ENCODE assay signal across 21 mouse cellular contexts in the genomic region with DNA sequence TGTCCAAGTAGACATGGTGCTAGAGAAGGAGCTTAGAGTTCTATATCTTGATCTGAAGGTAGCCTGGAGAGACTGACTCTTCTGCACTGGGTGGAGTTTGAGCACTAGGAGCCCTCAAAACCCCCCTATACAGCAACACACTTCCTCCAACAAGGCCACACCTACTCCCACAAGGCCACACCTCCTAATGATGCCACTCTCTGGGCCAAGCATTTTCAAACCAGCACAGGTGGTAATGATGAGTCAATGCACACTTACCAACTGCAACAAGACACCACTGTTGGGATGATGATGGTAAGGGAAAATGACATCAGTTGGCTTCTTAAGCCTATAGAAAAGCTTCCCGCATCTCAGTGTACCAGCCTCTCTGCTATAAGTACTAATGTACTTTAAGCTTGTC.
DNase-seq lines count a peak whose midpoint lies in the region; ATAC-seq lines count a peak whose summit lies in the region.
"Had no signal": no experiment of that assay in that cellular context is flagged by ENCODE, and none has a peak within 500 bp of the region (broad histone marks: within the 10 kb centered on the region; RNA-seq: fewer than 3 reads in every experiment).

No protein-coding gene starts in this region.

- peak; percentile 17 to 28 for DNase-seq in B cell, adult 2 months
- DNase-seq in heart, adult 18-20 months = no peak
- DNase-seq: adrenal gland, postnatal 10 days; adrenal gland, postnatal 36 days; cerebellum, adult 18-20 months; cerebellum, adult 9-10 months; cerebellum, postnatal 14 days; gastrocnemius, postnatal 36 days; heart, adult 11 months; heart, postnatal 10 days; heart, postnatal 36 days had no signal

- peak; percentile 33 for ATAC-seq in granulocyte monocyte progenitor cell, adult 5-6 weeks (replicated peaks; ENCODE audit: poor library complexity, severe bottlenecking)
- 0 out of 2 replicates have a peak, but pooled peaks have one; percentile 8 for ATAC-seq in neutrophil, adult 5-6 weeks (ENCODE audit: extremely low read depth, insufficient number of reproducible peaks, low FRiP score, poor library complexity, severe bottlenecking)
- ATAC-seq in inflammation-experienced regulatory T-cells, adult 6 months = no peak
- ATAC-seq in frontal cortex, adult (ENCODE audit: low TSS enrichment) = no peak
- ATAC-seq: CD4-positive, CD25-positive, alpha-beta regulatory T cell, adult 4 months; forebrain, embryonic 13.5 days; forebrain, embryonic 16.5 days; hindbrain, postnatal 0 days; intestine, postnatal 0 days; Patski had no signal

Comparison
In these comparisons a context has a peak if more than half of its experiments do, and no peak if none do; other contexts are left out.
1. DNase-seq: peak in B cell, adult 2 months (2 of 2); none in heart, adult 18-20 months (0 of 2).
2. ATAC-seq: peak in granulocyte monocyte progenitor cell, adult 5-6 weeks (single experiment) and neutrophil, adult 5-6 weeks (single experiment); none in inflammation-experienced regulatory T-cells, adult 6 months (single experiment) and frontal cortex, adult (single experiment).